Mouse (Mus musculus) kidney, embryonic 14.5 days (tissue): ENCODE measurements around the gene Acp4. TPM values are rescaled to one million over a fixed set of nuclear protein-coding genes. Genes with fewer than 3 reads are reported as not detected.

Experiments used
- ATAC-seq: fragments of 200-750 bp; cut with Nextera tagmentation; 2 replicates; pipeline ENCODE4 v1.8.0; 2017; ENCODE audit warnings: moderate number of reproducible peaks, mild to moderate bottlenecking, moderate TSS enrichment, moderate library complexity; ENCODE audit not compliant: low FRiP score, low TSS enrichment
- H3K27ac ChIP-seq: fragments of 300-500 bp; sonication (generic); 2 replicates; pipeline ENCODE4 v1.5.1; 2014; ENCODE audit warnings: low read depth, mild to moderate bottlenecking, low read length, moderate library complexity, mixed read lengths
- H3K27me3 ChIP-seq: fragments of 300-500 bp; sonication (generic); 2 replicates; pipeline ENCODE4 v1.6.1; 2014; ENCODE audit warnings: mild to moderate bottlenecking, low read length; ENCODE audit not compliant: control insufficient read depth, insufficient read depth
- H3K36me3 ChIP-seq: fragments of 300-500 bp; sonication (generic); 2 replicates; pipeline ENCODE4 v1.6.1; 2014; ENCODE audit warnings: low read length, mixed read lengths; ENCODE audit not compliant: control insufficient read depth, insufficient read depth
- H3K4me1 ChIP-seq: fragments of 300-500 bp; sonication (generic); 2 replicates; pipeline ENCODE4 v1.6.1; 2014; ENCODE audit warnings: low read length, mixed read lengths; ENCODE audit not compliant: control insufficient read depth, insufficient read depth
- H3K4me2 ChIP-seq: fragments of 300-500 bp; sonication (generic); replicated peaks from 2 replicates; pipeline ENCODE4 v1.6.1; 2014; ENCODE audit warnings: low read depth, mild to moderate bottlenecking, low read length
- H3K4me3 ChIP-seq: fragments of 300-500 bp; sonication (generic); 2 replicates; pipeline ENCODE4 v1.5.1; 2014; ENCODE audit warnings: mild to moderate bottlenecking, low read length
- H3K9ac ChIP-seq: fragments of 300-500 bp; sonication (generic); 2 replicates; pipeline ENCODE4 v1.6.1; 2014; ENCODE audit warnings: low read depth, mild to moderate bottlenecking, low read length, moderate library complexity
- H3K9me3 ChIP-seq: fragments of 300-500 bp; sonication (generic); 2 replicates; pipeline ENCODE4 v1.6.1; 2016; ENCODE audit warnings: low read length; ENCODE audit not compliant: control insufficient read depth
- WGBS: fragments of 180-500 bp; shearing (Covaris S2); extraction: QIAGEN DNeasy Blood & Tissue Kit; methylation state at CpG from one replicate; pipeline ENCODE4 v1.1.7; 2014; 5-methylcytosine and 5-hydroxymethylcytosine counted together
- polyA plus RNA-seq: library from polyadenylated mRNA; unstranded; fragments of >200 nt; fragmentation: Nextera tagmentation; extraction: Ambion mirVana; gene quantifications from 2 replicates; pipeline ENCODE4 v1.2.1, GENCODE M21; 2014

The Acp4 gene
- polyA plus RNA-seq, 1 experiment from 2014 or later, result not detected

- no peak for ATAC-seq
- H3K9ac ChIP-seq, result no peak overlapping the region
- 92% methylated on average over 7 of the region's 7 CpGs for WGBS
- no peak overlapping the region for H3K4me2 ChIP-seq
- peaks cover 13% of the 10 kb centered on the region for H3K27me3 ChIP-seq
- H3K36me3 ChIP-seq, result no peaks in the 10 kb centered on the region
- H3K9me3 ChIP-seq, result no peaks in the 10 kb centered on the region
- no peak overlapping the region for H3K4me3 ChIP-seq
- H3K4me1 ChIP-seq, result no peaks in the 10 kb centered on the region
- no peak overlapping the region for H3K27ac ChIP-seq
These were observed 15.4 kb upstream of the Acp4 start for GRCm38 (mm10) chr7:44272546-44272945.

GRCm38 (mm10) chr7:44271309-44271708, 14.1 kb upstream of the Acp4 start:
- peaks cover 13% of the 10 kb centered on the region for H3K27me3 ChIP-seq
- H3K4me1 ChIP-seq, result no peaks in the 10 kb centered on the region
- ATAC-seq, result no peak
- no peak overlapping the region for H3K9ac ChIP-seq
- H3K4me3 ChIP-seq, result no peak overlapping the region
- no peaks in the 10 kb centered on the region for H3K9me3 ChIP-seq
- no peak overlapping the region for H3K27ac ChIP-seq
- no peaks in the 10 kb centered on the region for H3K36me3 ChIP-seq
- no peak overlapping the region for H3K4me2 ChIP-seq
- WGBS, result 76% methylated on average over 2 of the region's 2 CpGs

- Histone ChIP-seq H3K27ac (no peak overlapping the region), H3K27me3 (peaks cover 11% of the 10 kb centered on the region), H3K9me3 (no peaks in the 10 kb centered on the region), H3K4me1 (no peaks in the 10 kb centered on the region), H3K4me2 (no peak overlapping the region), H3K36me3 (no peaks in the 10 kb centered on the region), H3K4me3 (no peak overlapping the region), H3K9ac (no peak overlapping the region)
- ATAC-seq, result no peak
- WGBS, result 80% methylated on average over 2 of the region's 2 CpGs
These were observed 12.2 kb upstream of the Acp4 start for GRCm38 (mm10) chr7:44269397-44269796.

- Histone ChIP-seq H3K9ac (no peak overlapping the region), H3K27ac (no peak overlapping the region), H3K36me3 (no peaks in the 10 kb centered on the region), H3K4me3 (no peak overlapping the region), H3K4me1 (0 out of 2 replicates have a peak, but pooled peaks cover 1% of the 10 kb centered on the region), H3K4me2 (no peak overlapping the region), H3K27me3 (no peaks in the 10 kb centered on the region; the same call in 1 of the 2 replicates), H3K9me3 (no peaks in the 10 kb centered on the region)
- WGBS, result 81% methylated on average over 11 of the region's 11 CpGs
- ATAC-seq, result no peak
These were observed 10.9 kb upstream of the Acp4 start for GRCm38 (mm10) chr7:44268117-44268516.

GRCm38 (mm10) chr7:44262791-44263643, 5.8 kb upstream of the Acp4 start:
- no peak overlapping the region for H3K27ac ChIP-seq

GRCm38 (mm10) chr7:44261147-44261546, 4.0 kb upstream of the Acp4 start, which contains the start of gene Gm15517:
TSS of gene Gm15517 (plus strand) at chr7:44261447.
- Histone ChIP-seq H3K4me2 (no peak within 1 kb of the TSS), H3K9ac (no peak within 1 kb of the TSS), H3K4me1 (0 out of 2 replicates have a peak, but pooled peaks cover 4% of the 10 kb centered on the region), H3K9me3 (no peaks in the 10 kb centered on the region), H3K27ac (no peak within 1 kb of the TSS), H3K27me3 (no peaks in the 10 kb centered on the region; the same call in 1 of the 2 replicates), H3K36me3 (no peaks in the 10 kb centered on the region), H3K4me3 (no peak within 1 kb of the TSS)
- WGBS, result 53% methylated on average over 5 of the region's 5 CpGs
- no peak for ATAC-seq

More at GRCm38 (mm10) chr7:44262791-44263643, 5.8 kb upstream of the Acp4 start:
- H3K4me2 ChIP-seq, result peak overlapping the region; percentile 41
- no peaks in the 10 kb centered on the region for H3K36me3 ChIP-seq
- 3% methylated on average over 34 of the region's 34 CpGs for WGBS
- peak; percentile 74 for ATAC-seq
- no peaks in the 10 kb centered on the region for H3K9me3 ChIP-seq
- H3K27me3 ChIP-seq, result no peaks in the 10 kb centered on the region; the same call in 1 of the 2 replicates
- H3K4me3 ChIP-seq, result no peak overlapping the region; the same call in 1 of the 2 replicates
- H3K9ac ChIP-seq, result peak overlapping the region; percentile 7; the same call in 1 of the 2 replicates
- 0 out of 2 replicates have a peak, but pooled peaks cover 4% of the 10 kb centered on the region for H3K4me1 ChIP-seq

- Histone ChIP-seq H3K4me3 (no peak overlapping the region), H3K27me3 (no peaks in the 10 kb centered on the region; the same call in 1 of the 2 replicates)
These were observed 3.2 kb upstream of the Acp4 start for GRCm38 (mm10) chr7:44260410-44260809.

GRCm38 (mm10) chr7:44254930-44255329, 2.2 kb downstream of the Acp4 start:
- H3K4me2 ChIP-seq, result no peak overlapping the region
- no peak overlapping the region for H3K9ac ChIP-seq
- no peaks in the 10 kb centered on the region for H3K27me3 ChIP-seq
- 0 out of 2 replicates have a peak, but pooled peaks cover 3% of the 10 kb centered on the region for H3K4me1 ChIP-seq
- peaks cover 35% of the 10 kb centered on the region for H3K36me3 ChIP-seq
- no peak overlapping the region for H3K4me3 ChIP-seq
- H3K9me3 ChIP-seq, result no peaks in the 10 kb centered on the region
- 85% methylated on average over 6 of the region's 6 CpGs for WGBS
- no peak overlapping the region for H3K27ac ChIP-seq
- no peak for ATAC-seq

More at GRCm38 (mm10) chr7:44260410-44260809, 3.2 kb upstream of the Acp4 start:
- H3K4me2 ChIP-seq, result no peak overlapping the region
- H3K9ac ChIP-seq, result no peak overlapping the region
- no peak overlapping the region for H3K27ac ChIP-seq
- H3K36me3 ChIP-seq, result no peaks in the 10 kb centered on the region
- no peak for ATAC-seq
- H3K4me1 ChIP-seq, result 0 out of 2 replicates have a peak, but pooled peaks cover 4% of the 10 kb centered on the region
- WGBS, result 82% methylated on average over 6 of the region's 6 CpGs
- H3K9me3 ChIP-seq, result no peaks in the 10 kb centered on the region
